Mouse (Mus musculus) mature B cell (primary cell): ENCODE results near the gene Gmppb.

Experiments used
- in situ Hi-C: fragments of 300-500 bp; cut with MboI; formaldehyde crosslinking; loops from 2 replicates; pipeline ENCODE4 v1.14.3; 2019

The Gmppb gene

GRCm38 (mm10) chr9:108073141-108073930 is 24.3 kb downstream of the Gmppb start:
- in situ Hi-C loops = no loop called here

GRCm38 (mm10) chr9:108080168-108080567 is 31.1 kb downstream of the Gmppb start, which contains the start of gene Mst1:
TSS of gene Mst1 (plus strand) at chr9:108080436.
- in situ Hi-C loops = no loop called here

DNA sequence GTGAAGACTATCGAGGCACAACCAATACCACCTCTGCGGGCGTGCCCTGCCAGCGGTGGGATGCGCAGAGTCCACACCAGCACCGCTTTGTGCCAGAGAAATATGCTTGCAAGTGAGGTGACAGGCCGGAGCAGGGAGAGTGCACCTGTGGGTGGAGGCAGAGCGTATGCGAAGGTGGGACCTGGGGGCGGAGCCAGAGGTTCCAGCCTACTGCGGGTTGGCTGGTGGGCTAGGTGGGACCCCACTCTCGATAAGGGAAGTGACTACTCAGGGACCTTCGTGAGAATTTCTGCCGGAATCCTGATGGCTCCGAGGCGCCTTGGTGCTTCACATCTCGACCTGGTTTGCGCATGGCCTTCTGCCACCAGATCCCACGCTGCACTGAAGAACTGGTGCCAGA is 33.5 kb downstream of the Gmppb start:
- in situ Hi-C loops = no loop called here

GRCm38 (mm10) chr9:108082988-108083431 is 34.0 kb downstream of the Gmppb start, which contains the start of gene Rnf123:
TSS of gene Rnf123 (minus strand) at chr9:108083346.
- in situ Hi-C loops = no loop called here

DNA sequence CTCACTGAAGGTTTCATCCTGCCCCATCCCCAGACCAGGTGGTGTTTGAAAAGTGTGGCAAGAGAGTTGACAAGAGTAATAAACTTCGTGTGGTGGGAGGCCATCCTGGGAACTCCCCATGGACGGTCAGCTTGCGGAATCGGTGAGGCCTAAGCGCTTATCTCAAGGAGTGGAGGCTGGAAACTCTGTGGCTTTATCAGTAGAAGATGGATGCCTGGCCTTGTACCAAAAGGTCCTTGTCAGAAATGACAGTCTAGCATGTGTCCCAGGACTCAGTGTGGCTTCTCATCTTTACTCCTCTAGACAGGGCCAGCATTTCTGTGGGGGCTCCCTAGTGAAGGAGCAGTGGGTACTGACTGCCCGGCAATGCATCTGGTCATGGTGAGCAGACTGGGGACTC is 34.5 kb downstream of the Gmppb start:
- in situ Hi-C loops = no loop called here

- in situ Hi-C loops = no loop called here
These were observed 36.2 kb downstream of the Gmppb start for GRCm38 (mm10) chr9:108085261-108085660.

DNA sequence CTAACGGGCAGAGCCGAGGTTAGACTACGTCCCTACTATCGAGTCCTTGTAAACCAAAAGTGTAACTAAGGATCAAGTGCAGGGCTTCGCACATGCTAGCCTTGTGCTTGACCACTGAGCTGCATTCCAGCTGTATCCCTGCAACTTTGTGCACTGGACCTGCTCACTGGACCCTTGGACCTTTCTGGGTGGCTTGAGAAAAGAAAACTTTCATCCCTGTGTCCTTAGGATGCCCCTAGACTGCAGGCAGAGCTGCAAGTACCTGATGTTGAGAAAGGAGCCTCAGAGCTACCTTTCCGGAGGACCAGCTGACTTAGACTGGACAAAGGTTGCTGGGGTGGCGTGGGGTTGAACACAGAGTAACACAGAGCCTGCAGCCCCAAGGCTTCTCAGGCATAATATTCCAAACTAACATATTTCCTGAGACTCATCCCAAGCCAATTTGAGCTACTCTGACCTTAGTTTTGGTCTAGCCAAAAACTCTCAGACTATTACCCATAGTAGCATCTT is 41.6 kb downstream of the Gmppb start:
- in situ Hi-C loops = no loop called here

- in situ Hi-C loops = no loop called here
These were observed 44.5 kb downstream of the Gmppb start for GRCm38 (mm10) chr9:108093586-108093985.

DNA sequence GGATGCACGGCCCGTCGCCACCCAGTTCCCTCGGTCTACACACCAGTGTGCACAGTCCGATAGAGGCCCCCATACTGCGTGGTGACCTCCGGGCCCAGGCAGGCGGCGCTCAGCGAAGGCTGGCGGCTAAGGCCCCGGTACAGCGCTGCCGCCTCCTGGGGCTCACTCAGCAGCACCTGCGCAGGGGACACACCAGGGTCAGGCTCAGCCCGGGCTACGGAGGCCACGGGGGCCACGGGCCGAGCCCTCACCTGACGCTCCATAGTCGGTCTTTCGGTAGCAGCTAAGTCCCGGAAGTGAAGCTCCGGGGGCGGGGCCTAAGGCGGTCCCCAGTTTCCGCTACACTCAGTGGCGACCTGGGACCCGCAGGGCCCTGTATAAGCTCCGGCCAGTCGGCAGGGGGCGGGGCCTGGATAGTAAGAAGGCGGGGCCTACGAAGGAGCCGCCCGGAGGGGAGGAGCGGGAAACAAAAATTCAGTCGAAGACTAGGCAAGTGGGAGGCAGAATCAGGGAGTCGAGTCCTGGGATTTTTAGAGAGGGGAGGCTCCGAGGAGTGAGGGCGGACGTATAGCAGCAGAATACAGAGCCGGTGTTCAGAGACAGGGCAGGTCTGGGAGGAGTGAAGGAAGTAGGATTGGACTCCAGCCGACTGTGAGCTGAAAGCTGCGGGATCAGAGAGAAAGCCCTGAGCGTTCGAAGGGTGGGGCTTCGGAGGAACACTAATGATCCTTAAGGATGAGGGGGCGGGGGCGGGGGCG is 45.3 kb downstream of the Gmppb start, which contains the start of gene Apeh:
Gene Apeh (minus strand): TSS at position 423 of the 758 bp plus-strand sequence.
- in situ Hi-C loops = no loop called here

DNA sequence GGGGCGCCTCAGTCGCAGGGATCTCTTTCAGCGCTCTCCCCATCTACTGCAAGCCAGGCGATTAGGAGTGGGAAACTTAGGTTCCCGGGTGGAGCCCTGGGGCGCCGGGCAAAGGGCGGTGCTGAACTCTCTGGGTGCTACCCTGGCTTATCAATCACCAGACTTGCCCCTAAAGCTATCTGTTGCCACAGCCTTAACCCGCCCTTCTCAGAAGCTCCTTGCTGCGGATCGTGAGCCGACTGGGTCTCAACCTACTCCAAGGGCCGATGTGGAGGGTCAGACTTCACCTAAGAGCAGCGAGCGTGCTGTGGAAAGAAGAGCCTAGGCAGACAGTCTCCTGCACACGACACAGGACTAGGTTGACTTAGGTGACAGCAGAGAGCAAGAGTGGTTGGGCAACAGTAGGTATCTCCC is 46.0 kb downstream of the Gmppb start:
- in situ Hi-C loops = no loop called here

- in situ Hi-C loops = no loop called here
These were observed 46.5 kb downstream of the Gmppb start for GRCm38 (mm10) chr9:108095518-108095917.

DNA sequence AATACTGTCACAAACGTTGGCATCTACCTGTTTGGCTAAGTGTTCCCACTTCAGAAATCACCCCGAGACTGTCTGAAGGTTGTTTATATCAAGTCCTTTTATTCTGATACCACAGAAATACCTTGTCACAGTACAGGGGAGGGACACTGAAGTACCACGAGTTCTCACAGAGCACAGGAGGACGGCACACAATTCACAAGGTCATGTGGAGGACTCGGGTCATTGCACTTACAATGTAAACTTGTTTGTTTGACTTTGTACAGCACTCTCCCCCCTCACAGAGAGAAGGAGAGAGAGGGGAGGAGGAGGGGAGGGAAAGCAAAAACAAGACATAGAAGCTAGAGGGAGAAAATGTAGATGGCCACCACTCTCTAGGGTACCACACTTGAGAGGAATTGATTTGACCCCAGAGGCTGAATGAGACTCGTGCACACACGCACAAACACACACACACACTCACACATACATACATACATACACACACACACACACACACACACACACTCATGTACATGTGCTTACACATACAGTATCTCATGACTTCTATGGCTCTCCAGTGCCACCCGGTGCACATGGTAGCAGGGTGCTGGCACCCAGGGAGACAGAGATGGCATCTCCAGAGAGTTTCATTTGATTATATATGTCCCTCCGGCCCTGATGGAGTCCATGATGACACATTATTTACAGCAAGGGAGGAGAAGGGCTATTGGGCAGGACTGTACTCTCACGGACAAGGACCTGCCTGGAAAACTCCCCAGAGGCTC is 47.1 kb downstream of the Gmppb start:
- in situ Hi-C loops = no loop called here

- in situ Hi-C loops = no loop called here
These were observed 50.6 kb downstream of the Gmppb start for GRCm38 (mm10) chr9:108099619-108100018.
